Mouse (Mus musculus) cortical plate, adult 2 months (tissue): ENCODE results near the gene Tent5c.

Experiments used
- CTCF ChIP-seq: fragments of 200-500 bp; IDR thresholded peaks from 2 replicates; pipeline ENCODE4 v1.5.1; 2011; ENCODE audit warnings: mild to moderate bottlenecking, control low read depth, low read length; ENCODE audit not compliant: insufficient read depth; ENCODE audit errors: extremely low read depth
- POLR2A ChIP-seq: fragments of 200-500 bp; IDR thresholded peaks from 2 replicates; pipeline ENCODE4 v1.6.1; 2011; ENCODE audit warnings: mild to moderate bottlenecking, low read length, control low read depth; ENCODE audit not compliant: insufficient read depth; ENCODE audit errors: extremely low read depth

- no peak for TF ChIP-seq CTCF
- no peak for TF ChIP-seq POLR2A
These were observed 79.8 kb downstream of the Tent5c start for GRCm38 (mm10) chr3:100409280-100409679.
